Mouse (Mus musculus) forebrain, embryonic 15.5 days (tissue): Measurements from ENCODE around the gene Ltbp4. TPM values are rescaled to one million over a fixed set of nuclear protein-coding genes. Genes with fewer than 3 reads are reported as not detected.

Source experiments
- ATAC-seq: fragments of 200-750 bp; cut with Nextera tagmentation; replicated peaks from 2 replicates; pipeline ENCODE4 v1.8.0; 2017; ENCODE audit warnings: mild to moderate bottlenecking, moderate TSS enrichment, moderate library complexity
- H3K27ac ChIP-seq: fragments of 300-500 bp; sonication (generic); replicated peaks from 2 replicates; pipeline ENCODE4 v1.5.1; 2015; ENCODE audit warnings: mild to moderate bottlenecking, inconsistent platforms
- H3K27me3 ChIP-seq: fragments of 300-500 bp; sonication (generic); 2 replicates; pipeline ENCODE4 v1.6.1; 2015; ENCODE audit warnings: inconsistent platforms
- H3K36me3 ChIP-seq: fragments of 300-500 bp; sonication (generic); 2 replicates; pipeline ENCODE4 v1.6.1; 2015; ENCODE audit warnings: mild to moderate bottlenecking, inconsistent platforms
- H3K4me1 ChIP-seq: fragments of 300-500 bp; sonication (generic); 2 replicates; pipeline ENCODE4 v1.6.1; 2015; ENCODE audit warnings: inconsistent platforms
- H3K4me2 ChIP-seq: fragments of 300-500 bp; sonication (generic); replicated peaks from 2 replicates; pipeline ENCODE4 v1.6.1; 2015; ENCODE audit warnings: mild to moderate bottlenecking, inconsistent platforms
- H3K4me3 ChIP-seq: fragments of 300-500 bp; sonication (generic); 2 replicates; pipeline ENCODE4 v1.5.1; 2015; ENCODE audit warnings: mild to moderate bottlenecking, inconsistent platforms
- H3K9ac ChIP-seq: fragments of 300-500 bp; sonication (generic); replicated peaks from 2 replicates; pipeline ENCODE4 v1.6.1; 2015; ENCODE audit warnings: mild to moderate bottlenecking, inconsistent platforms
- H3K9me3 ChIP-seq: fragments of 300-500 bp; sonication (generic); 2 replicates; pipeline ENCODE4 v1.6.1; 2016; ENCODE audit warnings: inconsistent platforms
- WGBS: fragments of 180-500 bp; shearing (Covaris S2); methylation state at CpG from one replicate; pipeline ENCODE4 v1.1.7; 2015; ENCODE audit warnings: mixed read lengths; 5-methylcytosine and 5-hydroxymethylcytosine counted together
- polyA plus RNA-seq: library from polyadenylated mRNA; unstranded; fragments of >200 nt; fragmentation: Nextera tagmentation; extraction: Ambion mirVana; gene quantifications from 2 replicates; pipeline ENCODE4 v1.2.1, GENCODE M21; 2015

Gene Ltbp4
- polyA plus RNA-seq, 1 experiment from 2014 or later: 15.0 TPM

DNA sequence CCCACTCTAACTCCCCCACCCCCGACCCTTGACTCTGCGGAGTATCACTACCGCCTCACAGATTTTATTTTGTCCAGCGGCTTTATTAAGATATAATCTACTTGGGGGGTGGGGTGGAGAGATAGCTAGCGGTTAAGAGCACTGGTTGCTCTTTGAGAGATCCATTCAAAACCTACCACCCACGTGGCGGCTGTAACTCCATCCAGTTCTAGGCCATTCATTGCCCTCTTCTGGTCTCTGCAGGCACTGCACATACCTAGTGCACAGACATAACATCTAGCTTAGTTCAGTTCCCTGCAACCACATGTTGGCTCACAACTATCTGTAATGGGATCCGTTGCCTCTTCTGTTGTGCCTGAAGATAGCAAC, 51.8 kb downstream of the Ltbp4 start:
- 6% methylated on average over 8 of the region's 8 CpGs for WGBS
- Histone ChIP-seq H3K36me3 (peaks cover 17% of the 10 kb centered on the region), H3K4me1 (peaks cover 9% of the 10 kb centered on the region), H3K4me2 (peak overlapping the region; percentile 28), H3K4me3 (peak overlapping the region; percentile 20; the same call in 1 of the 2 replicates), H3K27me3 (0 out of 2 replicates have a peak, but pooled peaks cover 3% of the 10 kb centered on the region), H3K27ac (no peak overlapping the region), H3K9ac (no peak overlapping the region), H3K9me3 (no peaks in the 10 kb centered on the region)
- peak; percentile 76 for ATAC-seq

DNA sequence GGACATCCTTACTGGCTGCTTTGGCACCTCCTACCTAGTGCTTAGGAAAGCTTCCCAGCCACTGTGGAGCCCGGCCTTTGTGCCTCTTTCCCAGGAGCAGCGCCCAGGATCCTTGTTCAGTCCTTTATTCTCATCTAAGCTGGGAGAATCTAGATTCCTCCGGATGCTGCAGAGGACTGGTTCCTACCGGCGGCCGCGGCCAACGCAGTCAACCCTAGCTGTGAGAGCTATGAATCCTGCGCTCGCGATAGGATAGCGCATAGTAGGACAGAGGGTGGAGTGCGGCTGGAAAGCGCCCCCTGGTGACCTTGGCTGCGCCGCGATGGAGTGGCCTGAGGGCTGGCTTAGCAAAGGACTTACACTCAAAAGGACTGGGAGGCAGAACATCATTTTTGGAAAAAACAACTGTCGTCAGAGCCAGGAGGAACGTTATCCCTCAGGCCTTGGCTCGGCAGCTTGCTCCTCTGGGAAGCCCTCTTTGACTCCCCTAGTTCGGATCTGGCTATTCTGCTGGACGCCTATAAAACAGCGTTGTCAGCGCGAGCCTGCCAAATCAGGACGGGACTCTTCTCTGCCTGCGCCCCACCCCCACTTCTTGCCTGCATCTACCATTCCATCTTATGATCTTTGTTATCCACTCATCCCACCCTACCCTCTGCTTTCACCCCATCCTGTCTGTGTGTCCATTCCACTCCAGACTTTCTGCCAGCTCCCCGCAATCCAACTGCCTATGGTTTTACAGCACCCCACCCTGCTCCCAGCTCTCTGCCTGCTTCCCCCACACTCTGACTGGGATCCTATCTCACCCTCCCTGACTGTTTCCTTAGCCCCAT, 52.4 kb downstream of the Ltbp4 start:
- Histone ChIP-seq H3K27ac (no peak overlapping the region), H3K4me3 (peak overlapping the region; percentile 20)

DNA sequence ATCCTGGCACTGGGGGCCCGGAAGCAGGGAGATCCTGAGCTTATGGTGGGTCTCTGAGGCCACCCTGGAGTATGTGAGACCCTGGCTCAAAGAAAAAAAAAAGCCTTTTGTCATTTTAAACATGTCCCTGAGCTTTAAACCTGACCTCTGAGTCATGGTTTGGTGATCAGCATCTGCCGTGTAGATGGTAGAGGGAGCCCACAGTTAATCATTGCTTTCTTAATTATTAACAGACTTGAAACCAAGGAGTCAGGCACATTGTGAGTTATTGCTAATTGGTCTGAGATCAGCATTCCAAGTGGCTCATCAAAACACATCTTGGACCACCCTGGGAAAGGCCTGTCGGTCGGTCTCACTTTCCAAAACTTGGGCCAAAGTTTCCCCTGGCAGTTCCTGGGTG, 55.3 kb downstream of the Ltbp4 start:
- H3K36me3 ChIP-seq: peaks cover 50% of the 10 kb centered on the region
- peaks cover 9% of the 10 kb centered on the region for H3K4me1 ChIP-seq
- no peak overlapping the region for H3K4me3 ChIP-seq
- H3K27ac ChIP-seq: no peak overlapping the region
- 46% methylated on average over 4 of the region's 4 CpGs for WGBS
- H3K9ac ChIP-seq: no peak overlapping the region
- no peak for ATAC-seq
- 0 out of 2 replicates have a peak, but pooled peaks cover 3% of the 10 kb centered on the region for H3K27me3 ChIP-seq
- H3K9me3 ChIP-seq: no peaks in the 10 kb centered on the region
- no peak overlapping the region for H3K4me2 ChIP-seq

More for the DNA sequence above, 52.4 kb downstream of the Ltbp4 start:
- Histone ChIP-seq H3K4me2 (peak overlapping the region; percentile 28), H3K27me3 (0 out of 2 replicates have a peak, but pooled peaks cover 3% of the 10 kb centered on the region), H3K36me3 (peaks cover 22% of the 10 kb centered on the region), H3K9me3 (no peaks in the 10 kb centered on the region), H3K4me1 (peaks cover 9% of the 10 kb centered on the region), H3K9ac (no peak overlapping the region)
- ATAC-seq: peak; percentile 70
- WGBS: 2% methylated on average over 28 of the region's 28 CpGs

DNA sequence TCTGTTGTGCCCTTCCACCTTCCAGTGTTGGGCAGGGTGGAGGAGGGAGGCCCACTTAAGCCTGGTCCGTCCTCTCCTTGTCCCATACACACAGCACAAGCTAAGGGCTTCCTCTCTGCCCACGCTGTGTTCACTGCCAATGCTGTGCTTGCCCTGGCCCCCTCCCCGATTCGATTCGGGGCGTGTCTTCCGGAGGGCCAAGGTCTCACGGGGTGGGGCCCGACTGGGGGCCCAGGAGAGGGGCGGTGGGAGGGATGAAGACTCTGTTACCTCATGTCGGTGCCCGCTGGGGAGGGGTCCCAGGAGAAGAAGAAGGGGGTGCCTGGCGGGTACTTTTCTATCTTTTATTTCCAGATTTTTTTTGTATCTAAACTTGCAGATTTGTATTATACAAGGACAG, 55.8 kb downstream of the Ltbp4 start:
- H3K36me3 ChIP-seq: peaks cover 55% of the 10 kb centered on the region
- no peaks in the 10 kb centered on the region for H3K9me3 ChIP-seq
- H3K9ac ChIP-seq: no peak overlapping the region
- H3K4me2 ChIP-seq: no peak overlapping the region
- 0 out of 2 replicates have a peak, but pooled peaks cover 3% of the 10 kb centered on the region for H3K27me3 ChIP-seq
- no peak overlapping the region for H3K4me3 ChIP-seq
- H3K27ac ChIP-seq: no peak overlapping the region
- peaks cover 9% of the 10 kb centered on the region for H3K4me1 ChIP-seq
- ATAC-seq: no peak
- WGBS: 74% methylated on average over 13 of the region's 13 CpGs

DNA sequence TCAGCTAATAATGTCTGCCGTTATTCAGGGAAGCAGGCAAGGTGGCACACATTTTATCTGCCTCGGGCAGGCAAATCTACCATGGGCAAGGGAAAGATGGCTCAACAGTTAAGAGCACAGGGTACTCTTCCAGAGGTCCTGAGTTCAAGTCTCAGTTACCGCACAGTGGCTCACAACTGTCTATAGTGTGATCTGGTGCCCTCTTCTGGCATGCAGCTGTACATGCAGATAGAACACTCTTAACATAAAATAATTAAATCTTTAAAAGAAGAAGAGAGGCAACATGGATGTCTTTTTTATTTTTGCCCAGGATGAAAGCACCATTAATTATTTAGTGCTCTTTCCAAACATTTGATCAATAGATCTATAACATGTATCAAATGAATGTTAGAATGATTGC, 60.3 kb downstream of the Ltbp4 start:
- H3K4me3 ChIP-seq: no peak overlapping the region
- H3K36me3 ChIP-seq: peaks cover 90% of the 10 kb centered on the region
- ATAC-seq: no peak
- no peaks in the 10 kb centered on the region for H3K27me3 ChIP-seq
- no peak overlapping the region for H3K4me2 ChIP-seq
- WGBS: 91% methylated on average over 3 of the region's 3 CpGs
- H3K4me1 ChIP-seq: no peaks in the 10 kb centered on the region
- no peaks in the 10 kb centered on the region for H3K9me3 ChIP-seq
- H3K9ac ChIP-seq: no peak overlapping the region
- H3K27ac ChIP-seq: no peak overlapping the region

DNA sequence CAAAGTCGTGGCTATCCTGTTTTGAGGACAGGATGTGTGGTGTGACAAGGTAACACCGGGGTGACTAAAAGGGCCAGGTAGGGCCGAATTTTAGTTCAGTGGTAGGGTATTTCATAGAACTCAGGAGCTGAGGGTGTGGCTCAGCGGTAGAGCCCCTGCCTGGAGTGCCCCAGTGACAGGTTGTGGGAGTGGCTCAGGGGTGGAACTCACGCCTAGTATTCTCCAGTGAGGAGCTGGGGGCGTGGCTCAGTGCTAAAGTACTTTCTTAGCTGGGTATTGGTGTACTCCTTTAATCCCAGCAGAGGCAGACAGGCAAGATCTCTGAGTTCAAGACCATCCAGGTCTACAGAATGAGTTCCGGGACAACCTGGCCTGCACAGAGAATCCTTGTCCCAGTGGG, 61.5 kb downstream of the Ltbp4 start:
- H3K36me3 ChIP-seq: peaks cover 90% of the 10 kb centered on the region
- ATAC-seq: no peak
- H3K27ac ChIP-seq: no peak overlapping the region
- no peak overlapping the region for H3K9ac ChIP-seq
- H3K4me3 ChIP-seq: no peak overlapping the region
- H3K27me3 ChIP-seq: no peaks in the 10 kb centered on the region
- H3K4me2 ChIP-seq: no peak overlapping the region
- no peaks in the 10 kb centered on the region for H3K4me1 ChIP-seq
- H3K9me3 ChIP-seq: no peaks in the 10 kb centered on the region
- WGBS: 73% methylated on average over 7 of the region's 7 CpGs

DNA sequence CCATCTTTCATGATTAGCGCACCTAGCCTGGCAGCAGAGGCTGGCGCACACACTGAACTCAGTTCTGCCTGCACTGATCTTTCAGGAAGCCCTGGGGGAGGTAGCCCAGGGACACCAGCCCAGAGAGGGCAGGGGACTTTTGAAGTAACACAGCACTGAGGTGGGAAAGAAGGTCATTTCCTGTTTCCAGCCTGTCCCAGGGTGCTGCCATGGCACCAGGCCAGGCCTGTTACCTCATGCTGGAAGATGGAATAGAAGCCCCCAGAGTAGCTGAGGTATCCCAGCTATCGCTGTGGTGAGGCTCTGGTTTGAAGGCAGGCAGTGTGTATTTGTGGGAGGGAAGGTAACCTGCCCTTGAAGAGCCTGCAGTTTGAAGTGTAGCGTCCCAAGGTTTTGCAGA, 62.6 kb downstream of the Ltbp4 start:
- no peaks in the 10 kb centered on the region for H3K9me3 ChIP-seq
- no peak overlapping the region for H3K9ac ChIP-seq
- ATAC-seq: no peak
- no peaks in the 10 kb centered on the region for H3K27me3 ChIP-seq
- 89% methylated on average over 4 of the region's 4 CpGs for WGBS
- H3K36me3 ChIP-seq: peaks cover 89% of the 10 kb centered on the region
- no peak overlapping the region for H3K27ac ChIP-seq
- H3K4me2 ChIP-seq: no peak overlapping the region
- H3K4me1 ChIP-seq: no peaks in the 10 kb centered on the region
- no peak overlapping the region for H3K4me3 ChIP-seq

DNA sequence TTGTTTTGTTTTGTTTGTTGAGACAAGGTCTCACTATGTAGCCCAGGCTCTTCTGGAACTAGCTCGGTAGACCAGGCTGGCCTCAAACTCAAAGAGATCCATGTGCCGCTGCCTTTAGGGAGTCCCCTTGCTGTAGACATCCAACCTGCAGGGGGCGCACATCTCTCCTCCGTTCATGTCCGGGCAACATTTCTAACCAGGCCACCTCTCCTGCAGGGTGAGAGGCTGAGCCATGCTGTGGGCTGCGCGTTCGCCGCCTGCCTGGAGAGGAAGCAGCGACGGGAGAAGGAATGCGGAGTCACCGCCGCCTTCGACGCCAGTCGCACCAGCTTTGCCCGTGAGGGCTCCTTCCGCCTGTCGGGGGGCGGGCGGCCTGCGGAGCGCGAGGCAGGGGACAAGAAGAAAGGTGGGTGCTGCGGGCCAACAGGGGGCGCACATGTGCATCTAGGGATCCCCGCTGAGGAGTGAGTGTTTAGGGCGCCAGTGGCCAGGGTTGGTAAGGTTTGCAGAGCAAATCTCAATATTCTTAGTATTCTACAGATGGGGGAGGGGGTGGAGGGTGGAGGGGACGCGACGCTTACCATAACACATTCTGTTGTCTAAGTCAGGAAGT, 63.6 kb downstream of the Ltbp4 start:
- no peak overlapping the region for H3K4me3 ChIP-seq
- whole genome bisulfite sequencing: 55% methylated on average over 32 of the region's 32 CpGs
- H3K4me1 ChIP-seq: no peaks in the 10 kb centered on the region
- no peak overlapping the region for H3K9ac ChIP-seq
- H3K36me3 ChIP-seq: peaks cover 90% of the 10 kb centered on the region
- no peak for ATAC-seq
- no peak overlapping the region for H3K4me2 ChIP-seq
- H3K27ac ChIP-seq: no peak overlapping the region
- no peaks in the 10 kb centered on the region for H3K9me3 ChIP-seq
- no peaks in the 10 kb centered on the region for H3K27me3 ChIP-seq

DNA sequence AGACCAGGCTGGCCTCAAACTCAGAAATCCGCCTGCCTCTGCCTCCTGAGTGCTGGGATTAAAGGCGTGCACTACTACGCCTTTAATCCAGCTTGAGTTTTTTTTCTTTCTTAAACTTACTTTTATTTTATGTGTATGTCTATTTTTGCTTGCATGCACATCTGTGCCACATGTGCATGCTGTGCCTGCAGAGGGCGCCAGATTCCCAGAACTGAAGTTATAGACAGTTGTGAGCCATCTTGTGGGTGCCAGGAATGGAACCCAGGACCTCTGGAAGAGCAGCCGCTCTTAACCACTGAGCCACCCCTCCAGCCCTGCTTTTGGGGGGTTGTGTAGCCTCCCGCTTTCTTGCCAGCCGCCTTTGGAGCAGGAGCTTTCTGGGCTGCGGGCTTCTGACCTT, 66.1 kb downstream of the Ltbp4 start:
- no peak overlapping the region for H3K27ac ChIP-seq
- no peaks in the 10 kb centered on the region for H3K4me1 ChIP-seq
- WGBS: 89% methylated on average over 8 of the region's 8 CpGs
- no peaks in the 10 kb centered on the region for H3K9me3 ChIP-seq
- no peaks in the 10 kb centered on the region for H3K27me3 ChIP-seq
- H3K4me3 ChIP-seq: no peak overlapping the region
- ATAC-seq: no peak
- H3K9ac ChIP-seq: no peak overlapping the region
- H3K36me3 ChIP-seq: peaks cover 89% of the 10 kb centered on the region
- no peak overlapping the region for H3K4me2 ChIP-seq

DNA sequence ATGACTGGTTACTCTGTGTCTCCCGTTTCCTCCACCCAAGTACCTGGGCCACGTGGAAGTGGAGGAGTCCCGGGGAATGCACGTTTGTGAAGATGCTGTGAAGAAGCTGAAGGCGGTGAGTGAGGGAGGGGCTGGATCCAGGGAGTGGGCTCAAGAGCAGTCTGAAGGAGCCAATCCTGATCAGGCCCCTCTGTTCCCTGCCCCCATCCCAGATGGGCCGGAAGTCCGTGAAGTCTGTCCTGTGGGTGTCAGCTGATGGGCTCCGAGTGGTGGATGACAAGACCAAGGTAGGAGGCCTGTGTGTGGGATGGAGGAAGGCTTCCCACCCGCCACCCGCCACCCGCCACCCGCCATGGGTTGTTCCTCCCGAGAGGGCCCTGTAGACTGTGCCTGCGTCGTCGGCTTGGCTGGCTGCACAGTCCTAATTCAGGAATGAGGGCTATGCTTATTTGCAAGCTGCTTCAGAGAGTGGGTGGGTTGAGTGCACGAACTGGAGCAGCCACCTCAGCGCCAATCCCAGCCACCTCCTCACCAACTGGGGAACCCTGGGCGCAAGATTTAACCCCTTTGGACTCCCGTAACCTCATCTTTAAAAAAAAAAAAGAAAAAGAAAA, 70.9 kb downstream of the Ltbp4 start:
- H3K4me3 ChIP-seq: no peak overlapping the region
- no peak overlapping the region for H3K27ac ChIP-seq
- H3K4me1 ChIP-seq: peaks cover 5% of the 10 kb centered on the region
- H3K9me3 ChIP-seq: no peaks in the 10 kb centered on the region
- H3K9ac ChIP-seq: no peak overlapping the region
- no peak for ATAC-seq
- H3K36me3 ChIP-seq: peaks cover 94% of the 10 kb centered on the region
- H3K4me2 ChIP-seq: no peak overlapping the region
- H3K27me3 ChIP-seq: no peaks in the 10 kb centered on the region
- 81% methylated on average over 20 of the region's 20 CpGs for WGBS

DNA sequence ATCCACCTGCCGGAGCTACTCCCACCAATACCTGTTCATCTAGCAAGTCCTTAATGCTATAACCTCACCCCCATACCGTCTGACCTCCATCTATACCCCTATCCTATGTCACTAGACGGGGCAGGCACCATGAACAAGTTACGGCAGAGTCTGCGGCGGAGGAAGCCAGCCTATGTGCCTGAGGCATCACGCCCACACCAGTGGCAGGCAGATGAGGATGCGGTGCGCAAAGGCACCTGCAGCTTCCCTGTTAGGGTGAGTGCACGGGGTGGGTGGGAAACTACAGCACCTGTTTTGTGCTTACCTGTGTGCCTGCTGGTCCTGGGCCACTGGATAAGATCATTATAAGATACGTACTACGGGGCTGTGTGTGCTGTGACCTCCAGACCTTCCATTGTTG, 72.7 kb downstream of the Ltbp4 start:
- Histone ChIP-seq H3K4me1 (peaks cover 24% of the 10 kb centered on the region), H3K36me3 (peaks cover 78% of the 10 kb centered on the region), H3K9ac (no peak overlapping the region), H3K27ac (no peak overlapping the region), H3K9me3 (no peaks in the 10 kb centered on the region), H3K4me3 (no peak overlapping the region), H3K27me3 (no peaks in the 10 kb centered on the region), H3K4me2 (no peak overlapping the region)
- no peak for ATAC-seq
- 93% methylated on average over 12 of the region's 12 CpGs for WGBS

DNA sequence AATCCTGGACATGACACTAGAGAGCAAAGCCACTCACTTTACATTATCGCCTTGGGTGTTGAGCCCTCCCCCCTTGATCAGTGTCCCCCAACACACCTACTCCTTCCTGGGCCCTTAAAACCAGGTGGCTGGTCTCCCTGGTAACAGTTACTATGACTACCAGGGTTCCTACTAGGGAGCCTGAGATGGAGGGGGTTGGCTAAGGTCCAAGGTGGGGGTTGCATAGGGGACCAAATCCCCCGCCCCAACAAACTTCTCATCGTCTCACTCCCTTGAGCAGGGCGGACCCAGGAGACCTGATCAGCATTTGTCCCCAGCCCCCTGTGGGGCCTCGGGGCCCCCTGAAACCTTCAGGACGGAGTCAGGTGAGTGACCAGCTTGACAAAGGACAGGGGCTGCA, 75.6 kb downstream of the Ltbp4 start:
- Histone ChIP-seq H3K9me3 (no peaks in the 10 kb centered on the region), H3K4me2 (no peak overlapping the region), H3K4me1 (peaks cover 42% of the 10 kb centered on the region), H3K27me3 (no peaks in the 10 kb centered on the region), H3K9ac (no peak overlapping the region), H3K4me3 (no peak overlapping the region), H3K36me3 (peaks cover 49% of the 10 kb centered on the region), H3K27ac (no peak overlapping the region)
- 60% methylated on average over 6 of the region's 6 CpGs for WGBS
- ATAC-seq: no peak
